Mouse (Mus musculus): ENCODE measurements around the gene Lsamp. TPM values are rescaled to one million over a fixed set of nuclear protein-coding genes. Genes with fewer than 3 reads are reported as not detected.

Lsamp gene
- polyA plus RNA-seq, 1 experiment from 2014 or later: 3.1 TPM

DNA sequence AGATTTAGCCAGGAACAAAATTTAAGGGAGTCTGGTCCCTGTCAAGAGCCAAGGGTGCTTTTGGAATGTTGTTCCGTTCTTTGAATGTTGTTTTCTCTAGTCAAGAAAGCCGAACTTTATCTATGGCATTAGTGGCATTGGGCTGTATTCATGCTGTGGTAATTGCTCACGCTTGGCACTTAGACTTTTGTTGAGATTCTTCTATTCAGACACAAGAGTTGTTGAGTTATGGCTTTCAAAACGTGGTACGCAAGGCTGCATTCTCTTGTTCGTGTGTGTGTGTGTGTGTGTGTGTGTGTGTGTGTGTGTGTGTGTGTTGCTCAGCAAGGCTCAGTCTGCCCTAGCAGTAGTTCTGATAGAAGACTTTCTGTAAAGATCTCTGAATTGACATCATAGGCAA, 1549.5 kb downstream of the Lsamp start:
- peak overlapping the region; percentile 56 for H3K4me3 ChIP-seq (ENCODE audit: low read length)
- peak overlapping the region; percentile 60; the same call in 1 of the 2 replicates for H3K9ac ChIP-seq (ENCODE audit: low read depth, low read length)
- no peak overlapping the region for H3K27ac ChIP-seq (ENCODE audit: low read length)
- no peaks in the 10 kb centered on the region; the same call in 1 of the 2 replicates for H3K27me3 ChIP-seq (replicated peaks; ENCODE audit: control insufficient read depth, insufficient read depth, low read length)
- peaks cover 6% of the 10 kb centered on the region for H3K4me1 ChIP-seq (ENCODE audit: control insufficient read depth, insufficient read depth, low read length)
- peak overlapping the region; percentile 76 for H3K4me2 ChIP-seq (ENCODE audit: low read depth, low read length)
- no peaks in the 10 kb centered on the region for H3K9me3 ChIP-seq (ENCODE audit: control insufficient read depth, low read length)
- 9% methylated on average over 6 of the region's 6 CpGs for whole genome bisulfite sequencing
- H3K36me3 ChIP-seq (ENCODE audit: control insufficient read depth, insufficient read depth, low read length): no peaks in the 10 kb centered on the region
- no peak for ATAC-seq

DNA sequence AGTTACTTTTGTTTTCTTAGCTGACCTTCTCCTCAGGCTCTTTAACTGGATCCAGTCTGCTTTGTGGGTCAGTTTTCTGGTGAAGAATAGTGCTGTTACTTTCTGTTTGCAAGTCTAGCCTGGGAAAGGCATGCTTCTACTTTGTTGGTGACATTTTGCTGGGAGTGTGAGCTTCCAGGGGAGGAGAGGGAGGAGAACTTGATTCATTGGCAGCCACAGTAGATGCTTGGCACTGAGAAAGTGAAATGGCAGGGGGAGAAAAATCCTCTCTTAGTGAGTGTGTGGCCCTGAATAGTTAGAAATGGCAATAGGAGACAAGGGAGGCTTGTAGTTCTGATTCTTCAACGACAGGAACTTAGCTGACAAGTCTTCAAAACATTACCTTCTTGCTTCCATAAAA, 1551.6 kb downstream of the Lsamp start:
- peaks cover 6% of the 10 kb centered on the region for H3K4me1 ChIP-seq (ENCODE audit: control insufficient read depth, insufficient read depth, low read length)
- no peak overlapping the region for H3K4me2 ChIP-seq (ENCODE audit: low read depth, low read length)
- H3K27ac ChIP-seq (ENCODE audit: low read length): no peak overlapping the region
- no peaks in the 10 kb centered on the region; the same call in 1 of the 2 replicates for H3K27me3 ChIP-seq (replicated peaks; ENCODE audit: control insufficient read depth, insufficient read depth, low read length)
- no peaks in the 10 kb centered on the region for H3K36me3 ChIP-seq (ENCODE audit: control insufficient read depth, insufficient read depth, low read length)
- no peak overlapping the region for H3K4me3 ChIP-seq (ENCODE audit: low read length)
- H3K9ac ChIP-seq (ENCODE audit: low read depth, low read length): no peak overlapping the region
- ATAC-seq: no peak
- H3K9me3 ChIP-seq (ENCODE audit: control insufficient read depth, low read length): no peaks in the 10 kb centered on the region
- WGBS: 66% methylated on average over 1 of the region's 1 CpGs

DNA sequence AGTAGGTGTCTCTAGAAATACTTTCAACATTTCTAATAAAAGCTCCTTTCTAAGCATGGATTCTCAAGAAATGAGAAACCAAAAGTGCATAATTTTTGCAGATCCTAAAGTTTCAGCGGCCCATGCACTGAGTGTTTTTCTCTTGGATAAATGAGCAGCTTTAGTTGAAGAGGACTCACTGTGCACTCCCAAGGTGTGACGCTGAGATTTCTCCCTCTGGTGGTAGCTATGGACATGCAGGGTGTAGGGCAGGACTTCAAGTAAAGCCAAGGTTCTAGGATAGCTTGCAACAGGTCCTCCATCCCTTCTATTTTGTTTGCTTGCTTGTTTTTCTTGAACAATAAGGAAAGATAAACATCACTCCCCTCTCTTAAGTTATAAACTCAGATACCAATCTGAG, 1558.5 kb downstream of the Lsamp start:
- Histone ChIP-seq H3K4me2 (ENCODE audit: low read depth, low read length) (no peak overlapping the region), H3K4me1 (ENCODE audit: control insufficient read depth, insufficient read depth, low read length) (no peaks in the 10 kb centered on the region), H3K36me3 (ENCODE audit: control insufficient read depth, insufficient read depth, low read length) (no peaks in the 10 kb centered on the region), H3K27me3 (replicated peaks; ENCODE audit: control insufficient read depth, insufficient read depth, low read length) (no peaks in the 10 kb centered on the region), H3K4me3 (ENCODE audit: low read length) (no peak overlapping the region), H3K9ac (ENCODE audit: low read depth, low read length) (no peak overlapping the region), H3K27ac (ENCODE audit: low read length) (no peak overlapping the region), H3K9me3 (ENCODE audit: control insufficient read depth, low read length) (no peaks in the 10 kb centered on the region)
- no peak for ATAC-seq
- 40% methylated on average over 2 of the region's 2 CpGs for WGBS

DNA sequence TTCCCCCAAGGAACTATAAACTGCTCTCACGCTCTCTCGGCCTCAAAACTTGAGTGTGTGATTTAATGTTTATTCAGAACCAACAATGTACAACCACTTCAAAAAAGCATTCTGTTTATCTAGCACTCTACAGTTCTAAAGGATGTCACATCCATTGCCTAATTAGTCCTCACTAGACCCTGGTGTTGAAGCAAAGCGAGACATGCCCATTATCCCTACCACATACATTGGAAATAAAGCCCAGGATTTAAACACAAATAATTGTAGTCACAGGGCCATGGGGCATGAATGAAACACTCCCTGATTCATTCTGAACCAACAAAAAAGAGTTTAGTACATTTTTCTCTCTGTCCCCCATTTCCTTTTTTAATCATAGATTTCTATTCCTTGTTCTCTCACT, 1567.0 kb downstream of the Lsamp start:
- Histone ChIP-seq H3K36me3 (ENCODE audit: control insufficient read depth, insufficient read depth, low read length) (no peaks in the 10 kb centered on the region), H3K4me3 (ENCODE audit: low read length) (no peak overlapping the region), H3K4me1 (ENCODE audit: control insufficient read depth, insufficient read depth, low read length) (no peaks in the 10 kb centered on the region), H3K27ac (ENCODE audit: low read length) (no peak overlapping the region), H3K9ac (ENCODE audit: low read depth, low read length) (no peak overlapping the region), H3K4me2 (ENCODE audit: low read depth, low read length) (no peak overlapping the region), H3K9me3 (ENCODE audit: control insufficient read depth, low read length) (no peaks in the 10 kb centered on the region), H3K27me3 (replicated peaks; ENCODE audit: control insufficient read depth, insufficient read depth, low read length) (no peaks in the 10 kb centered on the region)
- ATAC-seq: no peak
- 81% methylated on average over 3 of the region's 3 CpGs for WGBS

DNA sequence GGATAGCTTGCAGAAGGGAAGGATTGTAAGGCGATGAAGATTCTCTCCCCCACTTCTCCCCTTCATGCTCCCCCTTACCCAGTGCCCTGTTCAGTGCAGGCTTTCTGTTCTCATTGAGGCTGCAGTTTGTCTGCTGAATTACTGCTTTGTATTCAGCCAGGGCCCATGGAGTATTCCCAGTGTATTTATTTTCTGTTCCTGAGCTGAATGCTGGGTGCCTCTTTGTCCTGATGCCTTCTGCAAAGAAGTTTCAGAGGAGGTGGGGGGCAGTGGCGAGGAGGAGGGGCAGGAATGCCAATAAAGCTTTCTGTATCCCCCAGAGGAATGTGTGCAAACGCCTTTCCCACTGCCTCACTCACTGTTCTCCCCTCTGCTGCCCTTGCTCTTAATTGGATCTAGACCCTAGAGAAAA, 1567.7 kb downstream of the Lsamp start:
- Histone ChIP-seq H3K27ac (ENCODE audit: low read length) (no peak overlapping the region), H3K4me3 (ENCODE audit: low read length) (no peak overlapping the region), H3K27me3 (replicated peaks; ENCODE audit: control insufficient read depth, insufficient read depth, low read length) (no peaks in the 10 kb centered on the region), H3K9me3 (ENCODE audit: control insufficient read depth, low read length) (no peaks in the 10 kb centered on the region), H3K4me2 (ENCODE audit: low read depth, low read length) (no peak overlapping the region), H3K4me1 (ENCODE audit: control insufficient read depth, insufficient read depth, low read length) (no peaks in the 10 kb centered on the region), H3K9ac (ENCODE audit: low read depth, low read length) (no peak overlapping the region), H3K36me3 (ENCODE audit: control insufficient read depth, insufficient read depth, low read length) (no peaks in the 10 kb centered on the region)
- no peak for ATAC-seq
- 19% methylated on average over 3 of the region's 3 CpGs for WGBS

DNA sequence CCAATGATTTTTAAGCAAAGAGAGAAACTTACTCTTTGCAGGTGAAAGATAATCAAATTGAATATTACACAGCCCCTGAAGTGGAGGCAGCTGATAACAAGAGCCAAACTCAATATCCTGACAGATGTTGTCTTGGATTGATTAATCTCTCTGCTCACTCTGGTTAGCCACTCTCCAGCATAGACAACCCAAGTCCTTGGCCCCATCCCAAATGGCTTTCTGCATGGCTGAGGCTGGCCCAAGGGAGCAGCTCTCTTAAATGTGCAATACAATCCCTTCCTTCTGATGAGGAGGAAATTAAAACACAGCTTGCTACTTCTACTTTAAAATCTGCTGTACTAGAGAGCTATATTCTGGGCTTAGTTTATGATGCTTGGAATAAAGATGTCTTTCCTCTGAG, 1572.9 kb downstream of the Lsamp start:
- H3K4me2 ChIP-seq (ENCODE audit: low read depth, low read length): no peak overlapping the region
- no peak for ATAC-seq
- H3K27ac ChIP-seq (ENCODE audit: low read length): no peak overlapping the region
- no peaks in the 10 kb centered on the region for H3K27me3 ChIP-seq (replicated peaks; ENCODE audit: control insufficient read depth, insufficient read depth, low read length)
- no peak overlapping the region for H3K9ac ChIP-seq (ENCODE audit: low read depth, low read length)
- H3K4me3 ChIP-seq (ENCODE audit: low read length): no peak overlapping the region
- no peaks in the 10 kb centered on the region for H3K9me3 ChIP-seq (ENCODE audit: control insufficient read depth, low read length)
- no peaks in the 10 kb centered on the region for H3K4me1 ChIP-seq (ENCODE audit: control insufficient read depth, insufficient read depth, low read length)
- no peaks in the 10 kb centered on the region for H3K36me3 ChIP-seq (ENCODE audit: control insufficient read depth, insufficient read depth, low read length)

DNA sequence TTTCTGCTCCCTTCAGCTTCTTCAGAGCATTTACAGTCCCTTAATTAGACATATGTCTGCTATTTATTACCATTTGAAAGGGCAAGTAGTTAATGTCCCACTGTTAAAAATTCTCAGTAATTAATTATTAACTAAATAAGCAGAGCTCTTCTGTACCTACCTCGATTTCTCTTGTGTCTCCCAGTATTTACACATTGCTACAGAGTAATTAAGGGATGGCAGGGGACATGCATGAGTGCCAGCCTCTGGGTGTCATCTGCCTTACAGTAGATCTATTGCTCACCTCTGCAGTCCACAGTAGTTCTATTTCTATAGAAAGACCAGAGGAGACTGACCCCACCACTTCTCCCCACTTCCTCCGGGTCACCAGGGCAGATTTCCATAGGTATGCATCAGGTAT, 1581.1 kb downstream of the Lsamp start:
- Histone ChIP-seq H3K27ac (ENCODE audit: low read length) (no peak overlapping the region), H3K4me2 (ENCODE audit: low read depth, low read length) (no peak overlapping the region), H3K9ac (ENCODE audit: low read depth, low read length) (no peak overlapping the region), H3K9me3 (ENCODE audit: control insufficient read depth, low read length) (no peaks in the 10 kb centered on the region), H3K36me3 (ENCODE audit: control insufficient read depth, insufficient read depth, low read length) (no peaks in the 10 kb centered on the region), H3K4me1 (ENCODE audit: control insufficient read depth, insufficient read depth, low read length) (no peaks in the 10 kb centered on the region), H3K27me3 (replicated peaks; ENCODE audit: control insufficient read depth, insufficient read depth, low read length) (no peaks in the 10 kb centered on the region), H3K4me3 (ENCODE audit: low read length) (no peak overlapping the region)
- 46% methylated on average over 2 of the region's 2 CpGs for WGBS
- ATAC-seq: no peak

DNA sequence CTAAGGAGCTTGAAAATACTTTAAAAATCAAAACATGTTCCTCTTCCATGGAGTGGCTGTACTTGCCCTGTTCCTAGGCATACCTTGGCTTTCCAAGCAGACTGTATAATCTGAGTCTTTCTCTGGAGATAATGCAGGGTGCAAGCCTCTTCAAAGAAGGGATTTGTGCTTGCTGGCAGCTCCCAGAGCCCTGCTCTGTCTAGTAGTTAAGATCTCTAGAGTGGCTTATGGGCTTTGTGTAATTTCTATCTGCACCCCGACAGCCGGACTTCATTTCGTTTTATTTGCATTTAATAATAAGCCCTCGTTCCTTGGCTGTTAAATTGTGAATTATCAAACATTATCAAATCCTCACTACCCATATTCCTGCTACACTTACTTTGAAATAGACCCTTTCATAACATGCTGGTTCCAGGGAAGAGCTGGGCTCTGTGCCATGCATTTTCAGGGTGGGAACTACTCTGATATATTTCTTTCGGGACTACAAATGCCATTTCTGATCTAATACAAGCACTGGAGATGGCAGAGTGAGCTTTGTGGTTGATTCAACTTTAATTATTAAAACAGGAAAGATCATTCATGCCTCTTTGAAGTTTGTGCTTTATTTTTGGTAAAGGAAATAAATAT, 1604.6 kb downstream of the Lsamp start:
- Histone ChIP-seq H3K27ac (ENCODE audit: low read length) (no peak overlapping the region), H3K27me3 (replicated peaks; ENCODE audit: control insufficient read depth, insufficient read depth, low read length) (no peaks in the 10 kb centered on the region), H3K4me1 (ENCODE audit: control insufficient read depth, insufficient read depth, low read length) (no peaks in the 10 kb centered on the region), H3K4me3 (ENCODE audit: low read length) (no peak overlapping the region), H3K9me3 (ENCODE audit: control insufficient read depth, low read length) (no peaks in the 10 kb centered on the region), H3K36me3 (ENCODE audit: control insufficient read depth, insufficient read depth, low read length) (no peaks in the 10 kb centered on the region), H3K4me2 (ENCODE audit: low read depth, low read length) (no peak overlapping the region), H3K9ac (ENCODE audit: low read depth, low read length) (no peak overlapping the region)
- no peak for ATAC-seq
- WGBS: 72% methylated on average over 5 of the region's 5 CpGs

DNA sequence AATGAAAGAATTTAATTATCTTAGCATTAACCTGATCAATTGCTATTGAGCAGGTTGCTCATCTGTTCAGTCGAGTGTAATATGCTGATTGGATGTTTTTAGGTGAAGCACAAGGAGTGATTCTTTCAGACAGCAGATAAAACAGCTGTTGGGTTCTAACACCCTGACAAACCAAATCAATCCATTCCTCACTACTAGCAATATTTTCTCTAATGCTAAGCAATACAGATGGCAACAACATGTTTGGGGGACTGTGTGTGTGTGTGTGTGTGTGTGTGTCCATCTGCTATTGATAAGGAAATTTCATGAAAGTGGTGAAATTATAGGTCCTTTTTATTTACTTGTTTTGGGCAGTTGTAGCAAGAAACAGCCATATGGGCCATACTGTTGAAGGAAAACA, 1628.1 kb downstream of the Lsamp start:
- no peaks in the 10 kb centered on the region for H3K36me3 ChIP-seq (ENCODE audit: control insufficient read depth, insufficient read depth, low read length)
- H3K4me3 ChIP-seq (ENCODE audit: low read length): no peak overlapping the region
- no peak overlapping the region for H3K9ac ChIP-seq (ENCODE audit: low read depth, low read length)
- H3K27ac ChIP-seq (ENCODE audit: low read length): no peak overlapping the region
- WGBS: 55% methylated on average over 1 of the region's 1 CpGs
- H3K9me3 ChIP-seq (ENCODE audit: control insufficient read depth, low read length): no peaks in the 10 kb centered on the region
- no peaks in the 10 kb centered on the region for H3K4me1 ChIP-seq (ENCODE audit: control insufficient read depth, insufficient read depth, low read length)
- ATAC-seq: no peak
- H3K4me2 ChIP-seq (ENCODE audit: low read depth, low read length): no peak overlapping the region
- no peaks in the 10 kb centered on the region for H3K27me3 ChIP-seq (replicated peaks; ENCODE audit: control insufficient read depth, insufficient read depth, low read length)

DNA sequence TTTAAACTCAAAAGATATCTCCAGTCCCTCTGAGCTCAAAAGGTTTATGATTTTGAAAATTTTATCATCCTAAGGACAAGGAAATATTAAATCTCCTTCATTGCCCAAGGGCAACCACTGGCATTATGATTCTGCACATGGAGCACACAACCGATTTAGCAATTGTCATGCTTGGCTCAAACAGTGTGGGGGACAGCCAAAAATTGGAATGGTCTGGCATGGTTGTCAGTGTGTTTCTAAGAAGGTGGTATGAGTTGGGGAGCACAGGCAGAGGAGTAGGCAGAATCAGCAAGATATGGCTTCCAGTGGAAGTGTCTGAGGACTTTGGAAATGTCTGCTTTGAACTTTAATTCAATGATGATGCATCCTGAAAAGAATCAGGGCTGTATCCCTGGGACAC, 1639.7 kb downstream of the Lsamp start:
- H3K4me2 ChIP-seq (ENCODE audit: low read depth, low read length): no peak overlapping the region
- 80% methylated on average over 1 of the region's 1 CpGs for WGBS
- no peak for ATAC-seq

More for the DNA sequence above, 1639.7 kb downstream of the Lsamp start:
- Histone ChIP-seq H3K9me3 (ENCODE audit: control insufficient read depth, low read length) (no peaks in the 10 kb centered on the region), H3K27me3 (replicated peaks; ENCODE audit: control insufficient read depth, insufficient read depth, low read length) (no peaks in the 10 kb centered on the region), H3K9ac (ENCODE audit: low read depth, low read length) (no peak overlapping the region), H3K27ac (ENCODE audit: low read length) (no peak overlapping the region), H3K36me3 (ENCODE audit: control insufficient read depth, insufficient read depth, low read length) (no peaks in the 10 kb centered on the region), H3K4me1 (ENCODE audit: control insufficient read depth, insufficient read depth, low read length) (no peaks in the 10 kb centered on the region), H3K4me3 (ENCODE audit: low read length) (no peak overlapping the region)
